Mouse (Mus musculus) gastrocnemius, adult 8-10 months (tissue): ENCODE measurements at regions not wholly inside any gene's neighbourhood (a gene's known extent, or its start where the extent isn't known, plus 50 kb on each side); places are given as distances from the start of the nearest gene placed in this dataset.
"Not testable (repeated sequence)": the region's sequence is repeated elsewhere in the genome, so short reads cannot be mapped to it uniquely, and the experiment has no call there.

Source experiments
- DNase-seq, 2 experiments: peaks; one replicate each; pipeline ENCODE4 v3.0.0; 2022; ENCODE audit warnings: low spot score in 2 of 2

DNA sequence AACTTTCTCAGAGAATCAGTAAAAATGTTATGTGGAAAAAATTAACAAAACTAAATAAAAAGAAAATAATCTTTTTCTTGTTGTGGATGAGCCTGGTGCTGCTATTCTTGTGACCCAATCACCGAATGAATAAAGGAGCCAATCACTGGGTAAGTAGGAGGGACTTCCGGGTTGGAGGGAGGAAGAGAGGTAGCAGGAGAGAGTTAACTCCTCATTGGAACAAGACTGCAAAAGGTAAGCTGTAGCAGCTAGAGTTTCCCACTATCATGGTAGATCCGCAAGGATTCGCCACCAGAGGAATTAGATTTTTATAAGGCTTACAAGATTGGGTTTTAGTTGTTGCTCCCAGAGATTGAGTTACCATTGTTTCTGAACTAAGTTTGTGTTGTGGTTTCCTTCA, 87.8 kb upstream of the Vldlr start:
- not testable (repeated sequence) for DNase-seq

DNA sequence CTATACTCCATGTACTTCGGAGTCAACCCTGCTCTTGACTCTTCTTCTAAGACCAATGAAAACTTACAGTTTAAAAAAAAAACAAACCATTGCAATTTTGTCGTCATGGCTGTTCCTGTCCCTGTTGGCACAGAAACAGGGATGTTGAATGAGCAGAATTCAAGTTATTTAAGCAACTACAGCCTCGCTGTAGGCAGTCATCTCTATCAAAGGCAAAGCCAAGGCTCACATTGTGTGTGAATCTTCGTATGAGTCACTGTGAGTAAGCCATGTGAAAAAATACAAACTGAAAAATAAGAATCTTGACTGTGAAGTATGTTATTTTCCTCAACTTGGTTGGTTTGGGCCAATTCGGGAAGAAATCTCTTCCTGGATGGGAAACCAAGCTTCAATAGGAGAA, 81.9 kb upstream of the Vldlr start:
- DNase-seq = no peak

DNA sequence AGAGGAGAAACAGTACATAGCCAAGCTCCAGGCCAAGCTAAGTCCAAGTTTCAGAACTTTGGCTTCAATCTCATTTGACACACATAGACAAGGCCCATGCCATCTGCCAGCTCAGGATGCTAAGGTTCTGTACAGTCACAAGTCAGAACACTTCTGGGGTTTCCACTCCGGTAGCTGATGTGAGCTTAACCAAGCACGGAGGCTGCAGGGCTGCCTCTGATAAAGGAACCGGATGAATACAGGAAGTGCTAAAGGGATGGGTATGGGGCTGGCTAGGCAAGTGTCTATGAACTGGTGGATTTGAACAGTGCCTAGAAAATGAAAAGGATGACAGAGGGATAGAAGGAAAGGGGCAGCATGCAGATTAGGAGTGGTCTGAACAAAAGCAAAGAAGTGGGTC, 75.4 kb upstream of the Vldlr start:
- no peak for DNase-seq

DNA sequence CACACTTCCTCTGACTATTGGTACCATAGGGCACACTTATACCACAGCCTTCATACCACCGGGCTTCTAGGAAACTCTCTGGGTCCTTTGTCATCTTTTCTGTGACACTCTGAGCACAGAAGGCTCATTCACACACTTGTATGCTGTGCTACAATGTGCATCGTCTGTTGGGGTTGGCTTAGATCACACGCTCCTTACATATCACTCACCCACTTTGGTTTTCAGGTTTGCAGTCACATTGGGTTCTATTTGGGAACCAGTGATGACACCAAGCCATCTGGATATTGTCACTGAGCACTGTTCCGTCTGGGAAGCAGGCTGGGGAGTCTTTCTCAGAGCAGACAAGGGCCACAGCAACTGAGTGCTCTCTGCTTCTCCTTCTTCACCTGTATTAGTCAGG, 74.1 kb upstream of the Vldlr start:
- no peak for DNase-seq

DNA sequence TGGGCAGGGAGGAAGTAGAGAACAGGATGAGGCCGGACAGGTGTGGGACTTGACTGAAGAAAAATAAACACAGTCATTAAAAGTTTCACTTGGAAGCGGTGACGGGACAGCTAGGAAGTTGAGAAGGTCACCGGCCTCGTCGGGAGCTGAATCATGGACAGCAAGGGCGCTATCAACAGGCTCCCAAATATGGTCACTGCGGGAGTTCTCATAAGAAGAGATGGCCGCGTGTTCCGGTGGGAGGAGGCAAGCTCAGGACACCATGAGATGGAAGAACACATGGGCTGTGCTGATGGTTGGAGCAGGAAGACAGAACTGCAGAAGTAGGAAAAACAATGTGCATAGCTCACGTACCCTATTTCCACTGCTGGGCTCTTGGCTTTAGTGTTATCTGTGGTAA, 68.9 kb upstream of the Vldlr start:
- peak; percentile 33 to 72 for DNase-seq

DNA sequence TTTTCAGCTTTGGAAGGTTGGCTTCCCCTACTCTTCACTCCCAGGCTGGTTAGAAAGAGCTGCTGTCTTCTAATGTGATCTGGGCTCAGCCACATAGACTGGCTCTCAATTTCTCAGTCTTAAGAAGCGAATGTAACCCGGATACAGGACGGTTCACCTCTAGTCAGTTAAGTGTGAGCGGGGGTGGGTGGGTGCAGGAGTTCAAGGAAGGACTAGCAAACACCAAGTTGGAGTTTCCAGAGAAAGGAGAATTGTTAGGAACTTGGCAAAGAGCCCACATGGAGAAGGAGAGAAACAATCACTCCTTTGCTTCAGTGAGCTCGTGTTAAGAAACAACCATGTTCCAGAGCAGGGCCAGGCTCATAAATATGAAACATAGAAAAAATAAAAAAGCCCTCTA, 68.0 kb upstream of the Vldlr start:
- no peak for DNase-seq

DNA sequence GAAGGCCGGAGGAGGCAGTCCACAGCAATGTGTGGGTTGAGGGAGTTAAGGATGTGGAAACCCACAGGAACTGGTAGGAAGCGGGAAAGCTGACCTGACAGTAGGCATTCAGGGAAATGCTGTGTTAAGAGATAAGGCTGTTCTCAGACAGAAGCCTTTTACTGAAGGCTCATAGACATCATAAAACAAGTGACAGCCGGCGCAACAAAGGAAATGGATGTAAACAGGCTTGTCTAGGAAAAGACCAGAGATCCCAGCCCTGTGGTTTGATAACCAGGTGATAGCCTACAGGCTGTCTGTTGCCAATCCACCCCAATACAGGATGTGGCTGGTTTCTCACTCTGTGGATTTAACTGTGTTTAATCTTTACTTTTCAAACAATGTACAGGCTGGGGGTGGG, 66.7 kb upstream of the Vldlr start:
- no peak for DNase-seq

DNA sequence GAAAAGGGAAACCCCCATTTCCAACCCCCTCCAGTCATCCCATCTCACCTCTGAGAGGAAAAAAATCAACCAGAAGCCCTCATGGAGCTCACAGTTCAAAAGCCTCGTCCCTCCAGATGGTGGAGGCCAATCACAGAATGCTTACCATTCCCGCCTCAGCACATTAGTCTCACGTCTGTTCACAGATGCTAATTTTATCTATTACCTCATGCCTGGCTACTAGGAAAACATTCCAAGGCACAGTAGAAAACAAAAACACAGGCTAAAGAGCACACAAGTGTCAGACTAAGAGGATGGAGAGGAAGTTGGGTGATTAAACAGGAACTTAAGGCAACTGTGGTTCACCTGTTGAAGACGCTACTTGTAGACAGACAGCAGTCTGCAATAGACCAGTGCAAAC, 54.4 kb upstream of the Vldlr start:
- no peak for DNase-seq
